Mouse (Mus musculus) megakaryocyte-erythroid progenitor cell, adult 5-6 weeks (primary cell): ENCODE results near the gene Gfi1b. TPM values are rescaled to one million over a fixed set of nuclear protein-coding genes. Genes with fewer than 3 reads are reported as not detected.

Experiments used
- ATAC-seq: replicated peaks from 2 replicates; pipeline ENCODE4 v1.8.0; 2016; ENCODE audit warnings: mild to moderate bottlenecking, inconsistent platforms; ENCODE audit not compliant: severe bottlenecking, poor library complexity, low FRiP score, low TSS enrichment
- total RNA-seq, 2 experiments: library from RNA; stranded (forward) in 1 of 2; stranded (reverse) in 1 of 2; fragments of 200-1000, 215-1000 nt in 1 of 2; fragments of >200 nt in 1 of 2; fragmentation: Nextera tagmentation in 1 of 2; gene quantifications; 2 replicates each; pipeline ENCODE4 v1.2.3; 2014 to 2017

Gfi1b gene
- total RNA-seq, 2 experiments from 2014 or later = 113 to 331 TPM

DNA sequence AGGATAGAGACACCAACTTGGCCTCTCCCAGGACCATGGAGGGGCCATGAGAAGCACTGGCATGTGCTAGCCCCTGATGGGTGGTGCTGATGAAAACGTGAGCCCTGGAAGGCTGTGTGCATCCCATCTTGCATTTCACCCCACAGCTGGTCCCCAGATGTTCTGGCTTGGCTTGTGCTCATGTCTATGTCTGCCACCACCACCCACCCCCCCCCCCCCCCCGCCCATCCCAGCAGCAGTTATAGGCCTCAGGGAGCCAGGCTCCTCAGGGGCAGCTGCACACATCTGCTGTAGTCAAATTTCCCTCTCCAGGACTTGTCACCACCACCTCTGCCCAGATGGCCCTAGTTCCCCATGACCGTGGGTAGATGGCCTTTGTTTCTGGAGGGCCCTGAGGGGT, 51.9 kb downstream of the Gfi1b start:
- no peak for ATAC-seq

DNA sequence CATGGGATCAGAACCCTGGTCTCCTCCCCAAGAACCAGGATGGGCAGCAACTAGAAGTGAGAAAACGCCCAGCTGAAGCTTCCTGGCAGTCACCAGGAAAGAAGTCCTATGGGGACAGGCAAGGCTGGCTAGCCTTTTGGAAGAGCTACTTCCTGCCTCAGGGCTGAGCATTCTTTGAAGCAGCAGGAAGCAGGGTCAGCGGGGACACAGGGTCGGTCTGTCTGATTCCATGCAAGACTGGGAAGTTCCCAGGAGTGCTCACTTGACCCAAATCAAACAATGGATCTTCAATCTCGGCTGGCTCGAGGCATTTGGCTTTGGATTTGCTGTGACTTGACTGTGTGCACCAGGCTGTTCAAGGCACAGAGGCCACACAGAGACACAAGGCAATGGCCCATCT, 55.2 kb downstream of the Gfi1b start:
- ATAC-seq = no peak

GRCm38 (mm10) chr2:28564380-28564779, 57.4 kb downstream of the Gfi1b start:
- ATAC-seq = no peak

DNA sequence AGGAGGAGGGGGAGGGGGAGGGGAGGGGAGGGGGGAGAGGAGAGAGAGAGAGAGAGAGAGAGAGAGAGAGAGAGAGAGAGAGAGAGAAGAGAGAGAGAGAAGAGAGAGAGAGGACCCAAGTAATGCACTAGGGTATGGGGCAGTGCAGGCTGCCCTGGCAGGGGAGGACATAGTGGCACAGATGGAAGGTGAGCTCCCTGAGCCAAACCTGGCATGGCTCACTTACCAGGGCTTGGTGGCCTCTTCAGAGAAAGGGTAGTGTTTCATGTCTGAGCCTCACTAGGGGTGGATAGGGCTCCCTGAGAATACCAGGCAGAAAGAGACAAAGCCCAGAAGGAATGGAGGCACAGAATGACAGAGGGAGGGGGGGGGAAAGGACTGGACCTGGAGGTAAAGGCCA, 58.0 kb downstream of the Gfi1b start:
- ATAC-seq = no peak

- ATAC-seq = no peak
Measured at GRCm38 (mm10) chr2:28563303-28563702, 58.5 kb downstream of the Gfi1b start, which contains the start of gene Cel. Gene Cel (minus strand): TSS chr2:28563403.

Other genes starting within 250 kb of the Gfi1b start
- 0.39 and 0.74 TPM in 2 replicates for gene Ppp1r26, start 175.2 kb downstream of the Gfi1b start, total RNA-seq (2014; fragmentation: Nextera tagmentation)
- 1.1 and 1.5 TPM in 2 replicates for gene Ppp1r26, start 175.2 kb downstream of the Gfi1b start, total RNA-seq (2017)
- gene 1700007K13Rik, start 155.7 kb downstream of the Gfi1b start, total RNA-seq (2014; fragmentation: Nextera tagmentation) = not detected in 2 replicates
- gene 1700007K13Rik, start 155.7 kb downstream of the Gfi1b start, total RNA-seq (2017) = not detected in 2 replicates
- 48.2 and 49.4 TPM in 2 replicates for gene Mrps2, start 153.9 kb downstream of the Gfi1b start, total RNA-seq (2014; fragmentation: Nextera tagmentation)
- gene Mrps2, start 153.9 kb downstream of the Gfi1b start, total RNA-seq (2017) = 35.3 and 37.8 TPM in 2 replicates
- not detected in 2 replicates for gene Gbgt1, start 125.1 kb downstream of the Gfi1b start, total RNA-seq (2014; fragmentation: Nextera tagmentation)
- not detected in 2 replicates for gene Gbgt1, start 125.1 kb downstream of the Gfi1b start, total RNA-seq (2017)
- gene Gm10134, start 115.9 kb downstream of the Gfi1b start, total RNA-seq (2014; fragmentation: Nextera tagmentation) = not detected in 2 replicates
- gene Gm10134, start 115.9 kb downstream of the Gfi1b start, total RNA-seq (2017) = not detected in 2 replicates
- 1.7 and 5.5 TPM in 2 replicates for gene Ralgds, start 108.9 kb downstream of the Gfi1b start, total RNA-seq (2014; fragmentation: Nextera tagmentation)
- 0.56 and 0.88 TPM in 2 replicates for gene Ralgds, start 108.9 kb downstream of the Gfi1b start, total RNA-seq (2017)
- not detected in 2 replicates for gene Cel, start 58.6 kb downstream of the Gfi1b start, total RNA-seq (2014; fragmentation: Nextera tagmentation)
- not detected in 2 replicates for gene Cel, start 58.6 kb downstream of the Gfi1b start, total RNA-seq (2017)
- gene Gtf3c5, start 38.2 kb downstream of the Gfi1b start, total RNA-seq (2014; fragmentation: Nextera tagmentation) = 33.9 and 43.0 TPM in 2 replicates
- gene Gtf3c5, start 38.2 kb downstream of the Gfi1b start, total RNA-seq (2017) = 18.8 and 25.7 TPM in 2 replicates
- 20.1 and 32.0 TPM in 2 replicates for gene Tsc1, start 19.2 kb upstream of the Gfi1b start, total RNA-seq (2014; fragmentation: Nextera tagmentation)
- 10.9 and 24.3 TPM in 2 replicates for gene Tsc1, start 19.2 kb upstream of the Gfi1b start, total RNA-seq (2017)
- 2.7 TPM in 1 of 2 replicates, not detected in the other for gene Spaca9, start 77.7 kb upstream of the Gfi1b start, total RNA-seq (2014; fragmentation: Nextera tagmentation)
- not detected in 2 replicates for gene Spaca9, start 77.7 kb upstream of the Gfi1b start, total RNA-seq (2017)
- gene Ak8, start 78.2 kb upstream of the Gfi1b start, total RNA-seq (2014; fragmentation: Nextera tagmentation) = 1.2 TPM in 1 of 2 replicates, not detected in the other
- gene Ak8, start 78.2 kb upstream of the Gfi1b start, total RNA-seq (2017) = not detected in 2 replicates
- gene Gtf3c4, start 218.4 kb upstream of the Gfi1b start, total RNA-seq (2014; fragmentation: Nextera tagmentation) = 17.8 and 21.7 TPM in 2 replicates
- 24.7 TPM in 2 replicates for gene Gtf3c4, start 218.4 kb upstream of the Gfi1b start, total RNA-seq (2017)
- gene Ddx31, start 218.4 kb upstream of the Gfi1b start, total RNA-seq (2014; fragmentation: Nextera tagmentation) = 10.6 and 12.5 TPM in 2 replicates
- 10.0 and 12.7 TPM in 2 replicates for gene Ddx31, start 218.4 kb upstream of the Gfi1b start, total RNA-seq (2017)